Mouse (Mus musculus): ENCODE measurements at regions not wholly inside any gene's neighbourhood (a gene's known extent, or its start where the extent isn't known, plus 50 kb on each side); places are given as distances from the start of the nearest gene placed in this dataset.

GRCm38 (mm10) chr15:25117980-25118379 is 295.6 kb downstream of the Basp1 start:
- DNase-seq (ENCODE audit: low spot score) (peak; percentile 23), ATAC-seq (no peak)
- WGBS, result 48% methylated on average over 3 of the region's 3 CpGs

GRCm38 (mm10) chr15:25102727-25103126 is 310.8 kb downstream of the Basp1 start:
- H3K9ac ChIP-seq (replicated peaks; ENCODE audit: low read depth), result no peak overlapping the region
- no peak for ATAC-seq
- no peaks in the 10 kb centered on the region for H3K4me1 ChIP-seq (ENCODE audit: insufficient read depth, low read depth, low read length)
- TF ChIP-seq CTCF (IDR thresholded peaks at IDR 0.05) (no peak), EP300 (IDR thresholded peaks at IDR 0.05) (no peak)
- no peak overlapping the region for H3K4me2 ChIP-seq (replicated peaks; ENCODE audit: low read depth, low read length)
- H3K27ac ChIP-seq (ENCODE audit: low read length), result no peak overlapping the region
- no peaks in the 10 kb centered on the region for H3K9me3 ChIP-seq (ENCODE audit: low read length)
- H3K27me3 ChIP-seq (replicated peaks; ENCODE audit: insufficient read depth, low read length), result no peaks in the 10 kb centered on the region
- no peak overlapping the region for H3K4me3 ChIP-seq (ENCODE audit: low read depth, low read length)
- DNase-seq (ENCODE audit: low spot score), result no peak
- H3K36me3 ChIP-seq (ENCODE audit: insufficient read depth, low read length), result no peaks in the 10 kb centered on the region
- 66% methylated on average over 5 of the region's 5 CpGs for WGBS

More at GRCm38 (mm10) chr15:25117980-25118379, 295.6 kb downstream of the Basp1 start:
- Histone ChIP-seq H3K9me3 (ENCODE audit: low read length) (no peaks in the 10 kb centered on the region), H3K4me2 (replicated peaks; ENCODE audit: low read depth, low read length) (no peak overlapping the region), H3K36me3 (ENCODE audit: insufficient read depth, low read length) (no peaks in the 10 kb centered on the region), H3K27ac (ENCODE audit: low read length) (no peak overlapping the region), H3K4me1 (ENCODE audit: insufficient read depth, low read depth, low read length) (no peaks in the 10 kb centered on the region), H3K9ac (replicated peaks; ENCODE audit: low read depth) (no peak overlapping the region), H3K4me3 (ENCODE audit: low read depth, low read length) (no peak overlapping the region), H3K27me3 (replicated peaks; ENCODE audit: insufficient read depth, low read length) (no peaks in the 10 kb centered on the region)
- TF ChIP-seq CTCF (IDR thresholded peaks at IDR 0.05) (no peak), EP300 (IDR thresholded peaks at IDR 0.05) (no peak)

GRCm38 (mm10) chr15:25093758-25094157 is 319.8 kb downstream of the Basp1 start:
- TF ChIP-seq CTCF (IDR thresholded peaks at IDR 0.05), result no peak
- no peak for TF ChIP-seq EP300 (IDR thresholded peaks at IDR 0.05)
- Histone ChIP-seq H3K4me2 (replicated peaks; ENCODE audit: low read depth, low read length) (no peak overlapping the region), H3K27ac (ENCODE audit: low read length) (no peak overlapping the region), H3K36me3 (ENCODE audit: insufficient read depth, low read length) (no peaks in the 10 kb centered on the region), H3K4me3 (ENCODE audit: low read depth, low read length) (no peak overlapping the region), H3K9ac (replicated peaks; ENCODE audit: low read depth) (no peak overlapping the region), H3K9me3 (ENCODE audit: low read length) (no peaks in the 10 kb centered on the region), H3K4me1 (ENCODE audit: insufficient read depth, low read depth, low read length) (no peaks in the 10 kb centered on the region), H3K27me3 (replicated peaks; ENCODE audit: insufficient read depth, low read length) (no peaks in the 10 kb centered on the region)
- ATAC-seq (no peak), DNase-seq (ENCODE audit: low spot score) (no peak)
- 27% methylated on average over 6 of the region's 6 CpGs for WGBS

GRCm38 (mm10) chr15:25069701-25070100 is 343.9 kb downstream of the Basp1 start:
- Histone ChIP-seq H3K4me3 (ENCODE audit: low read depth, low read length) (no peak overlapping the region), H3K9me3 (ENCODE audit: low read length) (no peaks in the 10 kb centered on the region), H3K36me3 (ENCODE audit: insufficient read depth, low read length) (no peaks in the 10 kb centered on the region), H3K4me2 (replicated peaks; ENCODE audit: low read depth, low read length) (no peak overlapping the region), H3K27ac (ENCODE audit: low read length) (no peak overlapping the region), H3K9ac (replicated peaks; ENCODE audit: low read depth) (no peak overlapping the region), H3K4me1 (ENCODE audit: insufficient read depth, low read depth, low read length) (no peaks in the 10 kb centered on the region), H3K27me3 (replicated peaks; ENCODE audit: insufficient read depth, low read length) (no peaks in the 10 kb centered on the region)
- ATAC-seq (no peak), DNase-seq (ENCODE audit: low spot score) (no peak)
- no peak for TF ChIP-seq EP300 (IDR thresholded peaks at IDR 0.05)
- 86% methylated on average over 1 of the region's 1 CpGs for WGBS

- Histone ChIP-seq H3K4me2 (replicated peaks; ENCODE audit: low read depth, low read length) (no peak overlapping the region), H3K9ac (replicated peaks; ENCODE audit: low read depth) (no peak overlapping the region), H3K4me1 (ENCODE audit: insufficient read depth, low read depth, low read length) (no peaks in the 10 kb centered on the region), H3K4me3 (ENCODE audit: low read depth, low read length) (no peak overlapping the region), H3K27ac (ENCODE audit: low read length) (no peak overlapping the region), H3K9me3 (ENCODE audit: low read length) (no peaks in the 10 kb centered on the region), H3K27me3 (replicated peaks; ENCODE audit: insufficient read depth, low read length) (no peaks in the 10 kb centered on the region), H3K36me3 (ENCODE audit: insufficient read depth, low read length) (no peaks in the 10 kb centered on the region)
- TF ChIP-seq CTCF (IDR thresholded peaks at IDR 0.05) (no peak), EP300 (IDR thresholded peaks at IDR 0.05) (no peak)
- DNase-seq (ENCODE audit: low spot score) (no peak), ATAC-seq (no peak)
Observed at GRCm38 (mm10) chr15:25059347-25059746, 354.2 kb downstream of the Basp1 start.

- ATAC-seq (no peak), DNase-seq (ENCODE audit: low spot score) (peak; percentile 58)
- no peak overlapping the region for H3K27ac ChIP-seq (ENCODE audit: low read length)
- 46% methylated on average over 1 of the region's 1 CpGs for WGBS
- no peaks in the 10 kb centered on the region for H3K27me3 ChIP-seq (replicated peaks; ENCODE audit: insufficient read depth, low read length)
- H3K4me3 ChIP-seq (ENCODE audit: low read depth, low read length), result no peak overlapping the region
- no peak overlapping the region for H3K9ac ChIP-seq (replicated peaks; ENCODE audit: low read depth)
- H3K4me2 ChIP-seq (replicated peaks; ENCODE audit: low read depth, low read length), result no peak overlapping the region
- no peaks in the 10 kb centered on the region for H3K36me3 ChIP-seq (ENCODE audit: insufficient read depth, low read length)
- TF ChIP-seq CTCF (IDR thresholded peaks at IDR 0.05) (peak; percentile 68), EP300 (IDR thresholded peaks at IDR 0.05) (no peak)
- no peaks in the 10 kb centered on the region for H3K4me1 ChIP-seq (ENCODE audit: insufficient read depth, low read depth, low read length)
- H3K9me3 ChIP-seq (ENCODE audit: low read length), result no peaks in the 10 kb centered on the region
Observed at GRCm38 (mm10) chr15:25047875-25048274, 365.7 kb downstream of the Basp1 start.

GRCm38 (mm10) chr15:25046514-25047138 is 366.9 kb downstream of the Basp1 start:
- H3K4me1 ChIP-seq (ENCODE audit: insufficient read depth, low read depth, low read length), result no peaks in the 10 kb centered on the region
- no peak overlapping the region for H3K4me3 ChIP-seq (ENCODE audit: low read depth, low read length)
- H3K9me3 ChIP-seq (ENCODE audit: low read length), result no peaks in the 10 kb centered on the region
- TF ChIP-seq EP300 (IDR thresholded peaks at IDR 0.05) (no peak), CTCF (IDR thresholded peaks at IDR 0.05) (no peak)
- 50% methylated on average over 5 of the region's 5 CpGs for WGBS
- no peak for DNase-seq (ENCODE audit: low spot score)
- H3K4me2 ChIP-seq (replicated peaks; ENCODE audit: low read depth, low read length), result no peak overlapping the region
- H3K9ac ChIP-seq (replicated peaks; ENCODE audit: low read depth), result no peak overlapping the region
- no peaks in the 10 kb centered on the region for H3K36me3 ChIP-seq (ENCODE audit: insufficient read depth, low read length)
- no peak overlapping the region for H3K27ac ChIP-seq (ENCODE audit: low read length)
- no peaks in the 10 kb centered on the region for H3K27me3 ChIP-seq (replicated peaks; ENCODE audit: insufficient read depth, low read length)
- ATAC-seq, result no peak
